Mouse (Mus musculus): Measurements from ENCODE around the gene Selenon.

Gene Selenon

DNA sequence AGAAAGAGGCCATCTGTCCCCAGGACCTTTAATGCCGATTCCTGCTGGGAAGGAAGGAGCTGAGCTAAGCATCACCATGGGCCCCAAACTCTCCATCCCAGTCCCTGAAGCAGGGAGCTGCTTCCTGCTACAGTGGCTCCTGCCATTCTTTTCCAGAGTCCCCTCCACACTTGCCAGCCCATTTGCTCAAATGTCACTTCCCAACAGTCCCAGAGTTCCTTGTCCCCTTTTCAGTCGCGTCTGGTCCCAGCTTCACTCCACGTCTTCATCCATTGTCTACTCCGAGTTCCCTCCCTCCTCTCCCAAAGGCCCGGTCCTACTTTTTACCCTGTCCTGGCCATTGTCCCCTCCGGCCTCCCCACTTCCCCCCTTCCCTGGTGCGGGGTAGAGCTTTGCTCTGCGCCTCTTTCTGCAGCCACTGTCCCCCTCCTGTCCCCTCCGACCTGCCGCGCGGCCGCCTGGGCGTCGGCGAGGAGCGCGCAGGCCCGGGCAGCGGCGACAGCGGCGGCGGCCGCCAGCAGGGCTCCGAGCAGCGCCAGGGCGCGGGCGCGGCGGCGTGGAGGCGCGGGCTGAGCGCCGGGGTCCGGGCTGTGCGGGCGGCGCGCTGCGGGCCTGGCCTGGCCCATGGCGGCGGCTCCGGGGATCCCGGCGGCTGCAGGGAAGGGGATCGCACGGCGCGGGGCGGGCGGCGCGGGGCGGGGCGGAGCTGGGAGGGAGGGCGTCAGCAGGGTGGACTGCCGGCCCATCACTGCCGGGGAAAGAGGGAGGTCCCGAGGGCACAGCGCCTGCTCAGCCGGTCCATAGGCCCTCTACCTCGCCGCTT lies at the start of gene Selenon:
Gene Selenon (minus strand): TSS at position 673 of the 823 bp plus-strand sequence.
- DNase-seq (ENCODE audit: low spot score): peak; percentile 69

DNA sequence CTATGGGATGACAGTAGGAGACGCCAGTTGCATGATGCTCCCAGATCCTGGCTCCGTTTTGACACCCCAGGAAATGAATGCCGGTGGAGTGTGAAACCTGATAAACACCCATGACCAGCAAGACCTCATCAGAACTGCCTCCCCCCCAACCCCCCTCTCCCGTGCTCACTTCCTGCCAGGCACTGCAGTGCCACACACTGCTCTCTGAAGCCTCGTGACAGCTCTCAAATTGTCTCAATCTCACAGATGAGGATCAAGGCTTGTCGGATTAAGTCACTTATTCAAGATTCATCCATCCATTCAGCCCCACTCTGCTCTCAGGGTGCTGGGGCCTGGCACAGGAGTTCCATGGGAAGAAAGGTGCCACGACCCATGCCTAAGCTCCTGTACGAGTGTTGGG lies 49.4 kb upstream of the Selenon start:
- DNase-seq (ENCODE audit: low spot score): no peak

GRCm38 (mm10) chr4:134600777-134601176 lies 48.8 kb upstream of the Selenon start:
- DNase-seq (ENCODE audit: low spot score): no peak

DNA sequence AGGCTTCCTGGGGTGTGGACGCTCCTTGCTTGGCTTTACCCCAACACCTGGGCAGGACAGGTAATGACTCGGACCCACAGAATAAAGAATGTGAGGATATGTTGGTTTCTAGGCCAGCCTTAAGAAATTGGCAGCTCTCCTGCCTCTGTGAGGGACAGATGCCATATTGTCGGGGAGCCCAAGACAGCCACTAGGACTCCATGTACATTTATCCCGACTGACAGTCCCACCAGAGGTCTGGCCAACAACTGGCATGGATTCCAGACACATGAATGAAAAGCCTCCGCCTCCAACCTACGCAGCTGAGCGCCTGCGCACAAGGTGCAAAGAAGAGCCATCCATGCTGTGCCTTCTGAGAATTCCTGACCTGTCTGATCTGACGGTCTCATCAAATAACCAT lies 48.1 kb upstream of the Selenon start:
- DNase-seq (ENCODE audit: low spot score): no peak

DNA sequence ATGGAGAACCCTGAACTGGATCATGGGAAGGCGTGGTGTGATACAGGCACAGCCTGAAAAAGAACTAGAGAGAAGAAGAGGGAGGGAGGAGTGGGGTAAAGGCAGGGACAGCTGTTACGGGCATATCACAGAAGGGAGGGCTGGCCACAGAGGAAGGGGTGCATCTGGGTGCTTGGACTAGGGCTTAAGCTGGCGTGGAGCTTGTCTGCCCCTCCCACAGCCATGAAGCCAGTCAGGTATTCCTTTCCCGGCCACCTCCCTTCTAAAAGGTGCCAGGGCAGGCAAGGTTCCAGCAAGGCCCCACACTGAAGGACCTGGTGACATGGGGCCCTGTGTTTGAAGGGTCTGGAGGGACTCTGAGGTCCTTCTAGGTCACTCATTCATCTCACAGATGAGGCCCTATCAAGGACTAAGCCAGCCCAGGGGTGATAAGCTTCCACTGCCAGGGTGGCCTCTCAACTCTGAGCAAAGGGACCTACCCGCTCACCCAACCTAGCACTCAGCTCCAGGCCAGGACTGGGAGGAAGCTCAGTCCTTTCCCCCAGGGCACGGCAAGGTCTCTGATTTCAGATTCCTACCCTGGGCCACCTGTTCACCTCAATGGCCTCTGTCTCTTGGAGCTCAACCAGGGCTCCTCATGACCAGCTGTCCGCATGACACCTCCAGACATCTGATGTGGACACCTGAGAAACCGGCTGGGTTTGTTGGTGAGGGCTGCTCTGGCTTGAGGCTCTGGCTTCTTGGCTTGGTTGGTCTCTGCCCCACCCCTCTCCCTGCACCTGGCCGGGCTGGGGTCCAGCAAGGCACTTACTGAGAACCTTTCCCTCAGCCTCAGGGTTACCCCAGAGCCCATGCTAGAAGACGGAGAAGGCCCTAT lies 45.1 kb upstream of the Selenon start:
- DNase-seq (ENCODE audit: low spot score): peak; percentile 39

DNA sequence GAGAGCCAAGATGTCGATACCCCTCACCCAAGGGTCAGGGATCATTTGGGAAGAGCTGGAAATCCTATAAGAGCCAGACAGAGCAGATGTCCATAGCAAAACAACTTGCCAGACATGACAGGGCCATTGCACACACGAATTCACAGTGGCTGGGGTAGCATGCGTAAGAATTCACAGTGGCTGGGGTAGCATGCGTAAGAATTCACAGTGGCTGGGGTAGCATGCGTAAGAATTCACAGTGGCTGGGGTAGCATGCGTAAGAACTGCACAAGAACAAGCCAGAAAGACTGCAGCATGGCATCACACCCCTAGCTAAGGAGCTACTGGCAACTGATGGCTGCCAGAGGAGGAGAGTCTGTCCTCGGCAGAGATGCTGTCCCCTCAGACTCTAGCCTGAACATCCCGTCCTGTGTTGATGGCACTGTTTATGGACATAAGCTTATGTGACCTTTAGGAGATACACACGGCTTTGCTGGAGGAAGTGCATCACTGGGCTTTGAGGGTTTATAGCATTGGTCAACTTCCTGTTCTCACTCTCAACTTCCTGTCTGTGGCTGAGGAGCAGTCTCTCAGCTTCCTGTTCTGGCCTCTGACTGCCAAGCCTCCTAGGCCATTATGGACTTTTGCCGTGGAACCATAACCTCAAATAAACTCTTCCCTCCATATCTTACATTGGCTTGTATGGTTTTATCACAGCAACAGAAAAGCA lies 42.9 kb upstream of the Selenon start:
- peak; percentile 47 for DNase-seq (ENCODE audit: low spot score)

DNA sequence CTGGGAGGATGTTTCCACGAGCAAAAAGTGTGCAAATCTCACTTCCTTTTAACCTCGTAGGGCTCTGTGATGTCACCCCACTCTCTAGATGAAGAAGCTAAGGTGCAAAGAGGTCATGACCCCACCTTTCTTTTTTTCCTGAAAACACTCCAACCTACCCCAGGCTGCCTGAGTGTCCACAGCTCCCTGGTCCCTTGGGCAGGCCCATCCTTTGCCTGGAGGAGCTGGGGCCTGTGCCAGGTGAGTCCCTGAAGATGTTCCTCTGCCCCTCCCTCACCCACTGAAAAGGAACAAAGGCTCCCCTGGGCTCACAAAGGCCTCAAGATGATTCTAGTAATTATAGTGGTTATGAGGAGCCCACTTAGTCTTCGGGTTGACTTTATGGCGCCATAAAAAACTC lies 40.5 kb upstream of the Selenon start:
- no peak for DNase-seq (ENCODE audit: low spot score)

- peak; percentile 72 for DNase-seq (ENCODE audit: low spot score)
Observed at GRCm38 (mm10) chr4:134591506-134592061, 39.6 kb upstream of the Selenon start.

DNA sequence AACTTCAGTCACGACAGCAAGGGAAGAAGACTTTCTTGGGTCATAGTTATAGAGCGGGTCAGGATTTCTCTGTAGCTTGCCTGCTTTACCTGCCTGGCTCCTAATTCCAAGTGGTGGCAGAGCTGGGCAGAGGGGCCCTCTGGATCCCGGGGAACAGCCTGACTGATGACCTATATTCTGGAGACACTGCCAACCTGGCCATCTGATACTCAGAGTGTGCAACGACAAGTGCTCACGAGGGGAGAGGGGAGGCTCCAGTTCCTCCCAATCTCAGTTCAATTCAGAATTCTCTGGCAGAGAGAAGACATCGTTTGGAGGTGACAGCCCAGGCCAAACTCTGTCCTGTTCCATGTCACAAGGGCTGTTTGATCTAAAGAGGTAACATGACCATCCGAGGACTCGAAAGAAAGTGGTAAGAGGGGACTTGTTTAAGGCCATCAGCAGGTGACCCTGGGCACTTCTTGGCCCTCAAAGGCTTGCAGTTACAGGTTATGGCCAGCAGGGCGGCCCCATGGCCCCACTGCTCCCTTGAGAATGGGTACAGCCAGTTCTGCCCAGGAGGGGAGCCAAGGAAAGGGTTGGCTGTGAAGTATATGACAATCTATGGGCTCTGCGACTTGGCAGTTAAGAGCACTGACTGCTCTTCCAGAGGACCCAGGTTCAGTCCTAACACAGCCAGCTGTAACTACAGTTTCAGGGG lies 38.4 kb upstream of the Selenon start:
- DNase-seq (ENCODE audit: low spot score): no peak

DNA sequence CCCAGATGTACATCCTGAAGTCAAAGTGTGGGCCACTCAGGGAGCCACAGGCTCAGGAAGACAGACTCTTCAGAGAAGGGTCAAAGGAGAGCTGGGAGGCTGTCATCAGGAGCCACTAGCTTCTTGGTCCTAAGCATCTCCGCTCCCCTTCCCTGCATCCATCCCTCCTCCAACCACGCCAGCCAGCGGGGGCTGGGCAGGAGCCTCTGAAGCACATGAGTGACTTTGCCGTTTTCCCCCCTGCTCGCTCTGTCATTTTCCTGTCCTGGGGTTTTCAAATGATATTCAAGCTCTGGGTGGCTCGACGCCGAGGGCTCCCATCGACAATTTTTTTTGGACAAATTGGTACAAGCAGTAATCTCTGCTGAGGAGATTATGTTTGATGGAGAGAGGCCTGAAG lies 37.8 kb upstream of the Selenon start:
- no peak for DNase-seq (ENCODE audit: low spot score)

- peak; percentile 43 for DNase-seq (ENCODE audit: low spot score)
Observed at GRCm38 (mm10) chr4:134588951-134589350, 37.0 kb upstream of the Selenon start.

DNA sequence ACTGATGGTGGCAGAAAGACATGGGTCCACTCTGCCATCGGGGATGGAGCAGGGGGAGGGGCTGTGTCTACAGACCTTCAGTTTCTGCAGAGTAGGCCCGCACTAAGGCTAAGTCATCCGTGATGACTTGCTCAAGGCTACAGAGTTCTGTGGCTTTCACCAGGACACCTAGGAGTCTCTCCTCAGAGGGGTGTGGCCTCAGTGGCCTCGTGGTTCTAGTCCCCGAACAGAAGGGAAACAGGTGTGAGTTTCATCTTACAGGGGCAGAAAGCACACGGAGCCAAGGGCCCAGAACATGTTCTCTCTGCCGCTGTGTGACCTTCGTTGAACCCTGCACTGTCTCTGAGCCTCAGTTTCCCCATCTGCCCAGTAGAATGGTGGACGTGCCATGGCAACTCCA lies 36.3 kb upstream of the Selenon start:
- no peak for DNase-seq (ENCODE audit: low spot score)

DNA sequence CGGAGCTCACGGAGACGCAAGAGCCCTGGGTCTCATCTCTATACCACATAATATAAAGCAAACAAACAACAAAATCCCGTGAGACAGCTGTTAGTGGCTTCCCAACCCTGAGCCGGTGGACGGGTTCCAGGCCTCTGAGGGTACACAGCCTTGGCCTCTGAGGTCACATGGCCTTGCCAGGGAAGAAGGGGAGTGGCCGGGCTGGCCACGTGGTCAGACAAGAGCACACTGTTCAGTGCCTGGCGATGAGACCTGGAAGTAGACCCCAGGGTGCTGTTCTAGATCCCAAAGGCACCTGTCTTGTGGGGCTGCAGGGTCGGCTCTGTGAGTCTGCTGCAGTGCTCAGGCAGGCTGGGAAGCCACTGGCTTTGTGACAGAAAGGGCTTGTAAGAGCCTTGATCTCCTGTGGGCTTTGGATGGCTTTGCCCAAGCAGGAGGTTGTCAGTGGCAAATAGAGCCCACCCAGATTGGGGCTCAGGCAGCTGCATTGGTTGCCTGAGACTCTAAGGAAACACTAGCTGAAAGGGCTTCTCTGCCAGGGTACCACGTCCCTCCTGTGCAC lies 35.8 kb upstream of the Selenon start:
- DNase-seq (ENCODE audit: low spot score): no peak

- no peak for DNase-seq (ENCODE audit: low spot score)
Observed at GRCm38 (mm10) chr4:134586631-134587030, 34.7 kb upstream of the Selenon start.

DNA sequence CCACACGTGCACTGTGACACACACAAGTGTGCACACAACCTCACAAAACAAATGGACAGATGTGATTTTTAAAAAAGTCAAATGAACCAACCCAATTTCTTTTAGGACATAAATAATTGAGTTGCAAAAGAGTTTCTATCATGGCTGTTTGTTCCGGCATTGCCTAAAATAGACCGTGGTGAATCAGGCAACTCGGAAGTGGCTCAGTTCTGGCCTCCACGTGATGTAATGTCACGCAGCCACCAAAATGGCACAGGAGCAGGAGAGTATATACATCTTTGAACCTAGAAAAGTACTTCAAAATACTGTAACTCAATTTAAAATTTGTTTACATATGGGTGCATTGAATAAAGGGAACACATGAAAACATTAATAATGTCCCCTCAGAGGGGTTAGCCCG lies 34.2 kb upstream of the Selenon start:
- no peak for DNase-seq (ENCODE audit: low spot score)

GRCm38 (mm10) chr4:134583513-134583912 lies 31.5 kb upstream of the Selenon start:
- peak; percentile 28 for DNase-seq (ENCODE audit: low spot score)

- no peak for DNase-seq (ENCODE audit: low spot score)
Observed at GRCm38 (mm10) chr4:134581365-134581764, 29.4 kb upstream of the Selenon start.

GRCm38 (mm10) chr4:134580351-134581148 lies 28.6 kb upstream of the Selenon start:
- no peak for DNase-seq (ENCODE audit: low spot score)

- DNase-seq (ENCODE audit: low spot score): no peak
Observed at GRCm38 (mm10) chr4:134579620-134580019, 27.7 kb upstream of the Selenon start.

GRCm38 (mm10) chr4:134579212-134579611 lies 27.2 kb upstream of the Selenon start:
- DNase-seq (ENCODE audit: low spot score): no peak
